Mouse (Mus musculus) midbrain, embryonic 11.5 days (tissue): ENCODE measurements around the gene Iqschfp. TPM values are rescaled to one million over a fixed set of nuclear protein-coding genes. Genes with fewer than 3 reads are reported as not detected.

Experiments used
- ATAC-seq: fragments of 200-750 bp; cut with Nextera tagmentation; 2 replicates; pipeline ENCODE4 v1.8.0; 2017; ENCODE audit warnings: moderate TSS enrichment, moderate library complexity; ENCODE audit not compliant: low FRiP score
- DNase-seq: peaks from one replicate; pipeline ENCODE4 v3.0.0; 2015; ENCODE audit warnings: low spot score; ENCODE audit errors: missing footprints
- H3K27ac ChIP-seq: fragments of 300-500 bp; sonication (generic); 2 replicates; pipeline ENCODE4 v1.5.1; 2014; ENCODE audit warnings: low read depth, low read length
- H3K27me3 ChIP-seq: fragments of 300-500 bp; sonication (generic); 2 replicates; pipeline ENCODE4 v1.6.1; 2014; ENCODE audit warnings: mild to moderate bottlenecking, low read length, moderate library complexity, mixed read lengths; ENCODE audit not compliant: control insufficient read depth, insufficient read depth
- H3K36me3 ChIP-seq: fragments of 300-500 bp; sonication (generic); 2 replicates; pipeline ENCODE4 v1.6.1; 2014; ENCODE audit warnings: mild to moderate bottlenecking, low read length, moderate library complexity, mixed read lengths; ENCODE audit not compliant: control insufficient read depth, insufficient read depth
- H3K4me1 ChIP-seq: fragments of 300-500 bp; sonication (generic); 2 replicates; pipeline ENCODE4 v1.6.1; 2014; ENCODE audit warnings: low read length; ENCODE audit not compliant: control insufficient read depth, insufficient read depth
- H3K4me2 ChIP-seq: fragments of 300-500 bp; sonication (generic); 2 replicates; pipeline ENCODE4 v1.6.1; 2014; ENCODE audit warnings: mild to moderate bottlenecking, moderate library complexity
- H3K4me3 ChIP-seq: fragments of 300-500 bp; sonication (generic); 2 replicates; pipeline ENCODE4 v1.5.1; 2014; ENCODE audit warnings: low read depth, low read length
- H3K9ac ChIP-seq: fragments of 300-500 bp; sonication (generic); 2 replicates; pipeline ENCODE4 v1.6.1; 2014; ENCODE audit warnings: low read length
- H3K9me3 ChIP-seq: fragments of 300-500 bp; sonication (generic); 2 replicates; pipeline ENCODE4 v1.6.1; 2016; ENCODE audit warnings: low read length; ENCODE audit not compliant: control insufficient read depth
- WGBS: fragments of 180-500 bp; shearing (Covaris S2); extraction: QIAGEN DNeasy Blood & Tissue Kit; methylation state at CpG from one replicate; pipeline ENCODE4 v1.1.7; 2014; 5-methylcytosine and 5-hydroxymethylcytosine counted together
- polyA plus RNA-seq: library from polyadenylated mRNA; unstranded; fragments of >200 nt; fragmentation: Nextera tagmentation; extraction: Ambion mirVana; gene quantifications from 2 replicates; pipeline ENCODE4 v1.2.1, GENCODE M21; 2014

The Iqschfp gene
- polyA plus RNA-seq, 1 experiment from 2014 or later, result 2.6 TPM

GRCm38 (mm10) chr3:68388023-68388422 lies 496.0 kb downstream of the Iqschfp start:
- 95% methylated on average over 3 of the region's 3 CpGs for WGBS

DNA sequence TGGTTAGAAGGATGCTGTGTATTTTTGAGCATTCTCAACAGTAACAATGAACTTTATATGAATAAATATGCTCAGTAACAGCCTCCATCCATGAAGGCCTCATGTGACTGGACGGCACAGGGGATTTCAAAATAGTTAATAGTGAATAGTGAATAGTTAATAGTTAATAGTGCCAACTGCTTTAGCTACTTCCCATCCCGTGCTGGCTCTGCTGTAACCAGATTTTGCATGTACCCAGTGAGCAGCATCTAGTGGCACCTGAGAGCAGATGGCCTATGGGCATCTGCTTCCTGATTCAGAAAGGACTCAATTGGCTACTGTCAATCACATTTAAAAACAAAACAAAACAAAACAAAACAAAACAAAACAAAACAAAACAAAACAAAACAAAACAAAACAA lies 501.5 kb downstream of the Iqschfp start:
- ATAC-seq (no peak), DNase-seq (no peak)
- Histone ChIP-seq H3K9me3 (no peaks in the 10 kb centered on the region), H3K4me1 (no peaks in the 10 kb centered on the region), H3K27me3 (no peaks in the 10 kb centered on the region), H3K4me3 (no peak overlapping the region), H3K9ac (no peak overlapping the region), H3K4me2 (no peak overlapping the region), H3K27ac (no peak overlapping the region), H3K36me3 (no peaks in the 10 kb centered on the region)
- WGBS, result 76% methylated on average over 2 of the region's 2 CpGs

More at GRCm38 (mm10) chr3:68388023-68388422, 496.0 kb downstream of the Iqschfp start:
- Histone ChIP-seq H3K9me3 (no peaks in the 10 kb centered on the region), H3K27ac (no peak overlapping the region), H3K27me3 (no peaks in the 10 kb centered on the region), H3K4me2 (no peak overlapping the region), H3K4me3 (no peak overlapping the region), H3K9ac (no peak overlapping the region), H3K36me3 (no peaks in the 10 kb centered on the region), H3K4me1 (no peaks in the 10 kb centered on the region)
- ATAC-seq, result no peak
- no peak for DNase-seq

DNA sequence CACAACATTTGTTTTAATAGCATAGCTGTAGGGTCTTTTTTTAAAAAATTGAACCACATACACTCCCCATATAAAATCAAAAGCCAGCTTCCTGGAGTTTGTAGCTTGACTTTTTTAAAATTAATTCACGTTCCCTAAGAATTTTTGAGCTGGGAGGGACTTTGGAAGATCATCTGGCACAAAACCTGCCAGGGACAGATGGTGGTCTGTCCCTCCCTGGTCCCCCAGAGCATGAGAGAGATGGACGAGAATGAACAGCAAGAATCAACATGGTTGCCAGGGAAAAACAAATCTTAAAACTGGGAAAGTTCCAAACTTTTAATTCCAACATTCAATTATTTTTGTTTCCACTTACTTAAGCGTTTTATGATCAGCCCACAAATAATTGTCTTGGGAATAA lies 506.7 kb downstream of the Iqschfp start:
- ATAC-seq (no peak), DNase-seq (no peak)
- no peaks in the 10 kb centered on the region for H3K9me3 ChIP-seq
- no peak overlapping the region for H3K9ac ChIP-seq
- WGBS, result 77% methylated on average over 3 of the region's 3 CpGs
- H3K4me2 ChIP-seq, result no peak overlapping the region
- H3K4me3 ChIP-seq, result no peak overlapping the region
- no peaks in the 10 kb centered on the region for H3K27me3 ChIP-seq
- peaks cover 4% of the 10 kb centered on the region for H3K4me1 ChIP-seq
- no peaks in the 10 kb centered on the region for H3K36me3 ChIP-seq
- H3K27ac ChIP-seq, result no peak overlapping the region

DNA sequence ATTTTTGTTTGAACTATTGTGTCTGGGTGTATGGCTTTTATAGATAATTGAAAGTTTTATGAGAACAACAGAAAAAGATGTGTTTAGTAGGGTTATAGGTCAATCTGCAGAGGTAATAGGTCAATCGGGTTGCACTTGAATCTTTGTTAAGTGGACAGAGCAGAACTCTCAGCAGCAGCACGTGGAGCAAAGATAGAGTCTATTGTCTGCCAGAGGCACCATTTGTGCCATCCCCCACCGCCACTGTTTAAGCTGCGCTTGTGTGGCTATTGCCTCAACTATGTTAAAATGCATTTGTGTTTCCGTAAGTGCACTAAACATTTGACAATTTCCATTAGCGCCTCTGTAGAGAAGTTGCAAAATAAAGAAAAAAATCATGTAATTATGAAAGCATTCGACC lies 508.1 kb downstream of the Iqschfp start:
- ATAC-seq (no peak), DNase-seq (no peak)
- H3K4me2 ChIP-seq, result no peak overlapping the region
- H3K9me3 ChIP-seq, result no peaks in the 10 kb centered on the region
- H3K27ac ChIP-seq, result no peak overlapping the region
- H3K36me3 ChIP-seq, result no peaks in the 10 kb centered on the region
- no peak overlapping the region for H3K9ac ChIP-seq
- 59% methylated on average over 7 of the region's 7 CpGs for WGBS
- peaks cover 5% of the 10 kb centered on the region for H3K4me1 ChIP-seq
- no peaks in the 10 kb centered on the region for H3K27me3 ChIP-seq
- H3K4me3 ChIP-seq, result no peak overlapping the region

DNA sequence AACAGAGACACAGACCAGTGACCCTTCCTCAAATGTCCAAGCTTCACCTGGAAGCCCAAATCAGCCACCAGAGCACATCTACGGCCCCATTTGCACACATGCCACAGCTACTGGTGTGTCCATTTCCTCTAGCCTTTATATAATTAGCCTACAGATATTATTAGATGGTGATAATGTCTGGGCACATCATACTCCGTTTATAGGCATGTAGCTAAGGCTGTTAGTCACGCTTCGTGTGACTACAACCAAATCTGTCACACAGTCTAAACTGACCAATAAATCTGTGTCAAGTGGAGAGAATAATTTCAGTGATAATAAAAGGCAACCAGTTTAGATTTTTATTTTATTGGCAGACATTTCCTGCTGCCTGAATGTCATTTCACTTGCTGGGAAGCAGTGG lies 511.3 kb downstream of the Iqschfp start:
- H3K4me2 ChIP-seq, result no peak overlapping the region
- no peaks in the 10 kb centered on the region for H3K36me3 ChIP-seq
- 82% methylated on average over 4 of the region's 4 CpGs for WGBS
- H3K4me1 ChIP-seq, result peaks cover 5% of the 10 kb centered on the region
- no peak overlapping the region for H3K27ac ChIP-seq
- no peak overlapping the region for H3K4me3 ChIP-seq
- H3K27me3 ChIP-seq, result no peaks in the 10 kb centered on the region
- no peak for ATAC-seq
- no peak overlapping the region for H3K9ac ChIP-seq
- no peaks in the 10 kb centered on the region for H3K9me3 ChIP-seq
- DNase-seq, result no peak

GRCm38 (mm10) chr3:68403783-68404217 lies 511.8 kb downstream of the Iqschfp start:
- no peak overlapping the region for H3K4me3 ChIP-seq
- ATAC-seq (no peak), DNase-seq (no peak)
- H3K27me3 ChIP-seq, result no peaks in the 10 kb centered on the region
- H3K27ac ChIP-seq, result no peak overlapping the region
- H3K9ac ChIP-seq, result no peak overlapping the region
- H3K36me3 ChIP-seq, result no peaks in the 10 kb centered on the region
- H3K4me1 ChIP-seq, result peaks cover 5% of the 10 kb centered on the region
- WGBS, result 77% methylated on average over 2 of the region's 2 CpGs
- H3K9me3 ChIP-seq, result no peaks in the 10 kb centered on the region
- no peak overlapping the region for H3K4me2 ChIP-seq

GRCm38 (mm10) chr3:68405724-68406123 lies 513.7 kb downstream of the Iqschfp start:
- Histone ChIP-seq H3K4me2 (no peak overlapping the region), H3K27ac (no peak overlapping the region; the same call in 1 of the 2 replicates), H3K9me3 (no peaks in the 10 kb centered on the region), H3K4me3 (no peak overlapping the region), H3K27me3 (no peaks in the 10 kb centered on the region), H3K36me3 (no peaks in the 10 kb centered on the region), H3K4me1 (peaks cover 3% of the 10 kb centered on the region), H3K9ac (no peak overlapping the region)
- WGBS, result 71% methylated on average over 5 of the region's 5 CpGs
- DNase-seq, result no peak
- ATAC-seq, result no peak

DNA sequence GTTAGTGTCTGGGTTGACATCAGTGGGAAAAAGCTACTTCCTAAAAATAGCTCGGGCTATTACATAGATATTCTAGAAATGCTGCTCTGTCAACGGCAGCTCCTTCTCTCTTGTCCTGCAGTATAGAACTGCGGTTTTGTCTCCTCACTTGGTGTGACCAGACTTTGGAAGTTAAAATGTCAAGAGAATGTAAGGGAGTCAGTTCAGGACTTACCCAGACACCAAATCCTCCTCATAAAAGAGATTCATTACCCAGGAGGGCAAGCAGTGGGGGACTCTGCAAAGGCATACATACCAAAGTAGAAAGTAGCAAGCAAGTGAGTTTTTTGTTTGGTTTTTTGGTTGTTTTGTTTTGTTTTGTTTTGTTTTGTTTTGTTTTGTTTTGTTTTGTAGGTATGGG lies 520.2 kb downstream of the Iqschfp start:
- 90% methylated on average over 3 of the region's 3 CpGs for WGBS
- H3K9ac ChIP-seq, result no peak overlapping the region
- ATAC-seq, result no peak

DNA sequence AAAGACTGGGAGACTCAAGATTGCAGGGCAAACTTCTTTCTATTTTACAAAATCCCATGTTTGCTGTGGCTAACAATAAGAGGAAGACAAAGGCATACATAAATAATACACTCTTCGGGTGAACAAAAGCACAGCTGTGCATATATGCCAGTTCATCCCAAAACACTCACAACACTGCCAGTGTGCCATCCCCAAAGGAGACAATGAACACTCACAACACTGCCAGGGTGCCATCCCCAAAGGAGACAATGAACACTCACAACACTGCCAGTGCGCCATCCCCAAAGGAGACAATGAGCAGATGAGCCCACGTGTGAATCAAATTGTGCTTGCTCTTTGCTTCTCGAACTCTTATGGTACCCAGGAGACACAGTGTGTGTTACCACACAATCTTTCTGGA lies 527.8 kb downstream of the Iqschfp start:
- Histone ChIP-seq H3K9me3 (no peaks in the 10 kb centered on the region), H3K9ac (no peak overlapping the region), H3K36me3 (no peaks in the 10 kb centered on the region), H3K27ac (no peak overlapping the region), H3K4me3 (no peak overlapping the region), H3K4me2 (no peak overlapping the region), H3K27me3 (no peaks in the 10 kb centered on the region), H3K4me1 (no peaks in the 10 kb centered on the region)
- DNase-seq (no peak), ATAC-seq (no peak)
- WGBS, result 82% methylated on average over 4 of the region's 4 CpGs

More for the DNA sequence above, 520.2 kb downstream of the Iqschfp start:
- no peaks in the 10 kb centered on the region for H3K27me3 ChIP-seq
- H3K4me3 ChIP-seq, result no peak overlapping the region
- DNase-seq, result no peak
- no peaks in the 10 kb centered on the region for H3K4me1 ChIP-seq
- H3K4me2 ChIP-seq, result no peak overlapping the region
- H3K9me3 ChIP-seq, result no peaks in the 10 kb centered on the region
- no peak overlapping the region for H3K27ac ChIP-seq
- H3K36me3 ChIP-seq, result no peaks in the 10 kb centered on the region

- H3K27me3 ChIP-seq, result no peaks in the 10 kb centered on the region
- no peaks in the 10 kb centered on the region for H3K9me3 ChIP-seq
- no peak overlapping the region for H3K27ac ChIP-seq
- no peaks in the 10 kb centered on the region for H3K4me1 ChIP-seq
- H3K4me2 ChIP-seq, result no peak overlapping the region
- DNase-seq, result no peak
- H3K4me3 ChIP-seq, result no peak overlapping the region
- 87% methylated on average over 2 of the region's 2 CpGs for WGBS
- no peak overlapping the region for H3K9ac ChIP-seq
- H3K36me3 ChIP-seq, result no peaks in the 10 kb centered on the region
- no peak for ATAC-seq
Observed at GRCm38 (mm10) chr3:68420927-68421326, 528.9 kb downstream of the Iqschfp start.
